Mouse (Mus musculus): ENCODE data around the gene Gramd2.

Gramd2 gene

GRCm38 (mm10) chr9:59679678-59680533, at the start of gene Gramd2:
TSS of gene Gramd2 (plus strand) at chr9:59680144.
- peak; percentile 91 for DNase-seq (ENCODE audit: low spot score)

GRCm38 (mm10) chr9:59638372-59638771, 41.6 kb upstream of the Gramd2 start:
- no peak for DNase-seq (ENCODE audit: low spot score)

GRCm38 (mm10) chr9:59639936-59640335, 40.0 kb upstream of the Gramd2 start:
- DNase-seq (ENCODE audit: low spot score): no peak

- DNase-seq (ENCODE audit: low spot score): no peak
These were observed 38.6 kb upstream of the Gramd2 start for GRCm38 (mm10) chr9:59641320-59641719.

GRCm38 (mm10) chr9:59649911-59650310, 30.0 kb upstream of the Gramd2 start:
- DNase-seq (ENCODE audit: low spot score): no peak

- DNase-seq (ENCODE audit: low spot score): no peak
These were observed 26.6 kb upstream of the Gramd2 start for GRCm38 (mm10) chr9:59653371-59653770.

GRCm38 (mm10) chr9:59654450-59654983, 25.4 kb upstream of the Gramd2 start:
- no peak for DNase-seq (ENCODE audit: low spot score)

GRCm38 (mm10) chr9:59655958-59656634, 23.8 kb upstream of the Gramd2 start, which contains the start of gene Pkm:
TSS of gene Pkm (plus strand) at chr9:59656368.
- peak; percentile 98 for DNase-seq (ENCODE audit: low spot score)

GRCm38 (mm10) chr9:59656635-59657617, 23.0 kb upstream of the Gramd2 start:
- DNase-seq (ENCODE audit: low spot score): peak; percentile 93

- no peak for DNase-seq (ENCODE audit: low spot score)
These were observed 21.8 kb upstream of the Gramd2 start for GRCm38 (mm10) chr9:59658146-59658545.

GRCm38 (mm10) chr9:59659036-59660026, 20.6 kb upstream of the Gramd2 start:
- peak; percentile 86 for DNase-seq (ENCODE audit: low spot score)

GRCm38 (mm10) chr9:59660421-59660820, 19.5 kb upstream of the Gramd2 start:
- DNase-seq (ENCODE audit: low spot score): no peak

GRCm38 (mm10) chr9:59661298-59661975, 18.5 kb upstream of the Gramd2 start:
- DNase-seq (ENCODE audit: low spot score): no peak

- no peak for DNase-seq (ENCODE audit: low spot score)
These were observed 16.7 kb upstream of the Gramd2 start for GRCm38 (mm10) chr9:59663226-59663625.

GRCm38 (mm10) chr9:59663957-59664356, 16.0 kb upstream of the Gramd2 start:
- DNase-seq (ENCODE audit: low spot score): no peak

GRCm38 (mm10) chr9:59664664-59665256, 15.2 kb upstream of the Gramd2 start:
- DNase-seq (ENCODE audit: low spot score): no peak

GRCm38 (mm10) chr9:59666016-59666415, 13.9 kb upstream of the Gramd2 start:
- DNase-seq (ENCODE audit: low spot score): no peak

GRCm38 (mm10) chr9:59666813-59667212, 13.1 kb upstream of the Gramd2 start:
- DNase-seq (ENCODE audit: low spot score): no peak

- no peak for DNase-seq (ENCODE audit: low spot score)
These were observed 12.7 kb upstream of the Gramd2 start for GRCm38 (mm10) chr9:59667250-59667649.

Data from yolk sac, embryonic 10.5 days (tissue).